Mouse (Mus musculus) adrenal gland, postnatal 4 days (tissue): ENCODE results near the gene Cdh5. TPM values are rescaled to one million over a fixed set of nuclear protein-coding genes. Genes with fewer than 3 reads are reported as not detected.

Experiments
- DNase-seq, 2 experiments: peaks; one replicate each; pipeline ENCODE4 v3.0.0; 2021 to 2022; ENCODE audit warnings: low spot score in 2 of 2, mixed read lengths in 2 of 2
- total RNA-seq, 2 experiments: library from RNA; stranded (reverse); gene quantifications; 2 replicates each; pipeline ENCODE4 v1.2.3; 2021

Gene Cdh5
- total RNA-seq, 2 experiments from 2014 or later = 117 to 119 TPM

DNA sequence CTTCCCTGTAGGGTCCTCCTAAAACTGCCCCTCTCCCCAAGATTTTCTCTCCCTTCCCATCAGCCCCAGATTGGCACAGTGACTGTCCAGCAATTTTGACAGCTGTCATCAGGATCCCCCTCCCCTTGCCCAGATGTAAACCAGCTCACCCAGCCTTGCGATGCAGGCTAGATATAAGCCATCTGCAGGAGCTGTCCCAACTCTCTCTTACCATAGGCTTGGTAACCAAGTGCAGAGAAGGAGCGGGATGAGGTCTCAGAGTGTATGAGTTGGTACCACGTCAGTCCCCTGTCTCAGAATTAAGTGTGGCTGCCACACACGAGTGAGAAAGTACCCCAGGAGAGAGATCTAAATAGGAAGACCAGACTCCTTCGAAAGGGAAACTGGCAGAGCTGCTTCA is 87.0 kb downstream of the Cdh5 start:
- no peak for DNase-seq

DNA sequence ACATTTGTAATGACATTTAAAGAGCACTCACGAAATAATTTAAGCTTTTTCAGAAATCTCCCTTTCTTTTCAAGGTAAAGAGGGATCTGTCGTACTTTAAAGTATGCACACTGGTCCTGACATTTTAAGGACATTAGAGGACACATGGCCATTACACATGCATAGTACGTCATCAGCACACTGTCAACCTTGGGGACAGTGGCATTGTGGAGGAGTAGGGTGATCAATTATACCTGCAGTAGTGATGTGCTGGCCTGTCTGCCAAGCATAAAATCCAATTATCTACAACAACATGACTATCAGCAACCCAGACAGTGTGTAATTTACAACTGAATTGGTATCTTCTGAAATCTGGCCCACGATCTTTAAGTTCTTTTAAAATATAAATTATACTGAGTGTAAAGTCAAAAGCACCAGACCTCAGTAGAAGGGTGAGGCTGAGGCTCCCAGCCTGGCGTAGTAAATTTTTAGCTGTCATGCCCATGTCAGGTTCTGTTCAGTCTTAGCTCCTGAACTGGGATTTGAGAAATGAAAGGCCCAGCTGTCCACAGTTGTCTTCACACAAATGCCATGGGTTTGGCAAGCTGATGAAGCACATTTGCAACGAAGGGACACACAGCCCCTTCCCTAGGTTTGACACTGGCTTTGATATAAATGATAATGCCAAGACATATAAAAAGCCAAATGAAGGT is 89.5 kb downstream of the Cdh5 start:
- no peak for DNase-seq

DNA sequence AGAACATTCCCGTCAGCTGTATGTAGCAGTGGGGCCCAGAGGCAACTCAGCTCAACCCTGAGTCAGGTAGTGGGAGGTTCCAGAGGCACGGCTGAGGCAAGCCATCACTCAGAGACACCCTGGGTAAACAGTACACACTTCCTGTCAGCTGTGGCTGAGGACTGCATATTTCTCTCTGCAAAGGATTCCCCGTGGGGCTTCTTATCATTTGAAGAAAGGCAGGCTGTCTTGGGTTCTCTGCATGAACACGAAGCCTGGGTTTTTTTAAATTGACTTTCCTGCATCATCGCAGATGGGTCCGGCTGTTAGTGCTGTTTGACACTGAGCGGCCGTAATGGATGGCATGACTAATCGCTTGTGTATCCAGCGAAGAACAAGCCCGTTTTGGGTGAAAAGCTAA is 90.1 kb downstream of the Cdh5 start:
- DNase-seq = no peak

Other genes with a start within 250 kb of the Cdh5 start
- 1 to 10 TPM; 3.6 to 6.1 TPM for gene Bean1, start 68.8 kb downstream of the Cdh5 start, total RNA-seq
- gene Tk2, start 146.9 kb downstream of the Cdh5 start, total RNA-seq = 10 to 100 TPM; 60.1 to 71.0 TPM
- 10 to 100 TPM; 67.3 to 71.8 TPM for gene Cklf, start 149.2 kb downstream of the Cdh5 start, total RNA-seq
- not detected for gene Cmtm2a, start 191.6 kb downstream of the Cdh5 start, total RNA-seq
- gene Gm45711, start 208.5 kb downstream of the Cdh5 start, total RNA-seq = not detected
- not detected for gene Cmtm1, start 208.5 kb downstream of the Cdh5 start, total RNA-seq
- gene Gm11020, start 219.9 kb downstream of the Cdh5 start, total RNA-seq = not detected
- gene Cmtm2b, start 220.6 kb downstream of the Cdh5 start, total RNA-seq = not detected
- gene Cmtm3, start 237.8 kb downstream of the Cdh5 start, total RNA-seq = 100 to 1,000 TPM; 104 to 105 TPM